Mouse (Mus musculus) heart, adult 2 months (tissue): ENCODE measurements at regions not wholly inside any gene's neighbourhood (a gene's known extent, or its start where the extent isn't known, plus 50 kb on each side); places are given as distances from the start of the nearest gene placed in this dataset.

Source experiments
- DNase-seq, 2 experiments: peaks; one replicate each; pipeline ENCODE4 v3.0.0; 2021
- H3K27ac ChIP-seq: fragments of 200-600 bp; 2 replicates; pipeline ENCODE4 v1.8.1; 2022
- H3K27me3 ChIP-seq: fragments of 200-500 bp; 2 replicates; pipeline ENCODE4 v1.6.1; 2012; ENCODE audit warnings: mild to moderate bottlenecking, low read length, inconsistent platforms, mixed read lengths; ENCODE audit not compliant: control insufficient read depth, insufficient read depth
- H3K36me3 ChIP-seq: fragments of 200-500 bp; 2 replicates; pipeline ENCODE4 v1.6.1; 2012; ENCODE audit warnings: low read length, inconsistent platforms; ENCODE audit not compliant: control insufficient read depth, insufficient read depth
- H3K4me1 ChIP-seq: fragments of 200-500 bp; 2 replicates; pipeline ENCODE4 v1.6.1; 2011; ENCODE audit warnings: low read length; ENCODE audit not compliant: control insufficient read depth, insufficient read depth
- H3K4me3 ChIP-seq: fragments of 200-600 bp; 2 replicates; pipeline ENCODE4 v1.8.1; 2022
- H3K79me2 ChIP-seq: fragments of 200-500 bp; replicated peaks from 2 replicates; pipeline ENCODE4 v1.6.1; 2012; ENCODE audit warnings: mild to moderate bottlenecking, inconsistent platforms, low read length, moderate library complexity, mixed read lengths; ENCODE audit not compliant: control insufficient read depth, insufficient read depth
- H3K9ac ChIP-seq: fragments of 200-500 bp; 2 replicates; pipeline ENCODE4 v1.6.1; 2012; ENCODE audit warnings: low read depth, mild to moderate bottlenecking, control low read depth, inconsistent platforms, low read length, mixed read lengths
- CTCF ChIP-seq: fragments of 200-600 bp; IDR thresholded peaks from 2 replicates; pipeline ENCODE4 v1.8.1; 2022; ENCODE audit warnings: antibody characterized with exemption, mild to moderate bottlenecking, moderate library complexity
- EP300 ChIP-seq: fragments of 200-500 bp; IDR thresholded peaks from 2 replicates; pipeline ENCODE4 v1.6.1; 2011; ENCODE audit warnings: low read depth, low read length, control low read depth; ENCODE audit not compliant: insufficient read depth
- POLR2A ChIP-seq: fragments of 200-500 bp; IDR thresholded peaks from 2 replicates; pipeline ENCODE4 v1.6.1; 2011; ENCODE audit warnings: mild to moderate bottlenecking, low read depth, low read length, control low read depth; ENCODE audit not compliant: insufficient read depth
- WGBS: fragments of 180-500 bp; shearing (Covaris S2); methylation state at CpG from one replicate; pipeline ENCODE4 v1.1.7; 2018; 5-methylcytosine and 5-hydroxymethylcytosine counted together
- intact Hi-C: fragments of 180-260 bp; cut with DNase I; formaldehyde crosslinking; loops from one replicate; pipeline ENCODE4 v1.15.1; 2025

DNA sequence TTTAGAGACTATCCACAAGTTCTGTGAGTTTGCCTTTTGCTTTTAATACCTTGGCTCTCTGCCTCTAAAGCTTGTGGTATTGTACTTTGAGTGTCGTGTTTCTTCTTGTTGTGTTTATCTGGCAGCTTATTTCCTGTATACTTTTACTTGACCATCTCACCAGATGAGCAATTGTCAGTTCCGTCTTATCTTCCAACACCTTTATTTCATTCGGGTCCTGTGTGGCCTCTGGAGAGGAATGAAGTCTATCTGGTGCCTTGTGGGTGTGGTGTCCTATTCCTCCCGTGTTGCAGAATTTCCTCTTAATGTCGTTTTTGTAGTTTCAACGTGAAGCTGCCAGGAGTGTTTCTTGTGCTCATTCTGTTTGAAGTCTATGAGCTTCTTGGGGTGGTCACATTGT is 174.0 kb downstream of the 1700010I14Rik start:
- 36% methylated on average over 6 of the region's 6 CpGs for WGBS
- H3K4me3 ChIP-seq: no peak overlapping the region
- TF ChIP-seq CTCF (no peak), POLR2A (no peak), EP300 (no peak)
- intact Hi-C loops: loop anchor here (10.0 kb wide), 2 partner anchors 593 to 1153 kb away; partner anchors contain the start of gene Qk
- H3K27ac ChIP-seq: no peak overlapping the region
- H3K79me2 ChIP-seq: no peaks in the 10 kb centered on the region
- no peak for DNase-seq
- H3K36me3 ChIP-seq: no peaks in the 10 kb centered on the region
- no peaks in the 10 kb centered on the region for H3K27me3 ChIP-seq
- no peaks in the 10 kb centered on the region for H3K4me1 ChIP-seq
- no peak overlapping the region for H3K9ac ChIP-seq

GRCm38 (mm10) chr17:9162676-9163075 is 174.5 kb downstream of the 1700010I14Rik start:
- no peak for DNase-seq
- Histone ChIP-seq H3K9ac (no peak overlapping the region), H3K79me2 (no peaks in the 10 kb centered on the region), H3K36me3 (no peaks in the 10 kb centered on the region), H3K27ac (no peak overlapping the region), H3K4me3 (no peak overlapping the region), H3K27me3 (no peaks in the 10 kb centered on the region), H3K4me1 (no peaks in the 10 kb centered on the region)
- 63% methylated on average over 5 of the region's 5 CpGs for WGBS
- intact Hi-C loops: loop anchor here (10.0 kb wide), 2 partner anchors 592 to 1152 kb away; partner anchors contain the start of gene Qk
- TF ChIP-seq CTCF (no peak), EP300 (no peak), POLR2A (no peak)

GRCm38 (mm10) chr17:9163285-9163684 is 175.2 kb downstream of the 1700010I14Rik start:
- H3K27ac ChIP-seq: no peak overlapping the region
- DNase-seq: no peak
- no peak overlapping the region for H3K4me3 ChIP-seq
- intact Hi-C loops: loop anchor here (10.0 kb wide), 2 partner anchors 592 to 1152 kb away; partner anchors contain the start of gene Qk
- WGBS: 79% methylated on average over 3 of the region's 3 CpGs
- H3K9ac ChIP-seq: no peak overlapping the region
- no peaks in the 10 kb centered on the region for H3K27me3 ChIP-seq
- H3K4me1 ChIP-seq: peaks cover under 1% of the 10 kb centered on the region; the same call in 1 of the 2 replicates
- no peaks in the 10 kb centered on the region for H3K79me2 ChIP-seq
- TF ChIP-seq EP300: no peak
- no peak for TF ChIP-seq POLR2A
- no peak for TF ChIP-seq CTCF
- no peaks in the 10 kb centered on the region for H3K36me3 ChIP-seq

DNA sequence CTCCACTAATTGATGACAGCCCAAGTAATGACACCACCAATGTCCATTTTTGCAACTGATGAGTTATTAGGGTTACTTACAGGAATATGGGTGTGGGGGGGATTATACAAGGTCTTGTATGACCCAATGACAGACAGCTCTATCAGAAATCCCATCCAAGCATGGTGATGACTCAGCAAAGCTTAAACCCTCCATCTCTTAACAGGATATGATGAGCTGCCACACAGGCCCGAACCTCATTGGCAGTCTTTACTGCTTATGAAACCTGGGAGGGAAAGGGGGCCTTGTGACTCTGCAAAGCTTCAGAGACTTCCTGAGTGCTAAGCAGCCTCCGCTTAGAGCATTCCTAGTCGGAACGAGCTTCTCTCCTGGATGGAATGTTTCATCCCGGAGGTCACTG is 176.4 kb downstream of the 1700010I14Rik start:
- intact Hi-C loops: loop anchor here (10.0 kb wide), 2 partner anchors 590 to 1150 kb away; partner anchors contain the start of gene Qk
- WGBS: 73% methylated on average over 5 of the region's 5 CpGs
- Histone ChIP-seq H3K9ac (no peak overlapping the region), H3K4me3 (no peak overlapping the region), H3K79me2 (no peaks in the 10 kb centered on the region), H3K4me1 (peaks cover 1% of the 10 kb centered on the region; the same call in 1 of the 2 replicates), H3K36me3 (no peaks in the 10 kb centered on the region), H3K27ac (no peak overlapping the region), H3K27me3 (no peaks in the 10 kb centered on the region)
- no peak for TF ChIP-seq CTCF
- no peak for TF ChIP-seq EP300
- TF ChIP-seq POLR2A: no peak
- no peak for DNase-seq

GRCm38 (mm10) chr17:9167161-9167560 is 179.0 kb downstream of the 1700010I14Rik start:
- peak overlapping the region; percentile 53 for H3K4me3 ChIP-seq
- no peaks in the 10 kb centered on the region for H3K27me3 ChIP-seq
- no peaks in the 10 kb centered on the region for H3K79me2 ChIP-seq
- WGBS: 0% methylated on average over 10 of the region's 10 CpGs
- no peak overlapping the region for H3K9ac ChIP-seq
- peak; percentile 23 to 35 for DNase-seq
- TF ChIP-seq CTCF (peak; percentile 68), EP300 (no peak), POLR2A (no peak)
- intact Hi-C loops: loop anchor here (2.0 to 10.0 kb wide), 4 partner anchors 136 to 1325 kb away; partner anchors contain the start of gene Qk
- no peaks in the 10 kb centered on the region for H3K36me3 ChIP-seq
- H3K4me1 ChIP-seq: peaks cover 1% of the 10 kb centered on the region; the same call in 1 of the 2 replicates
- H3K27ac ChIP-seq: no peak overlapping the region

GRCm38 (mm10) chr17:9167571-9168201 is 179.6 kb downstream of the 1700010I14Rik start:
- H3K27me3 ChIP-seq: no peaks in the 10 kb centered on the region
- WGBS: under 1% methylated on average over 20 of the region's 20 CpGs
- peak overlapping the region; percentile 53 for H3K4me3 ChIP-seq
- no peaks in the 10 kb centered on the region for H3K79me2 ChIP-seq
- DNase-seq: peak; percentile 7 to 22
- H3K27ac ChIP-seq: no peak overlapping the region
- TF ChIP-seq CTCF: no peak
- intact Hi-C loops: loop anchor here (2.0 to 10.0 kb wide), 5 partner anchors 137 to 1577 kb away; partner anchors contain the start of gene Qk
- H3K4me1 ChIP-seq: peaks cover 1% of the 10 kb centered on the region; the same call in 1 of the 2 replicates
- no peaks in the 10 kb centered on the region for H3K36me3 ChIP-seq
- no peak overlapping the region for H3K9ac ChIP-seq
